Mouse (Mus musculus): ENCODE measurements at regions not wholly inside any gene's neighbourhood (a gene's known extent, or its start where the extent isn't known, plus 50 kb on each side); places are given as distances from the start of the nearest gene placed in this dataset.

DNA sequence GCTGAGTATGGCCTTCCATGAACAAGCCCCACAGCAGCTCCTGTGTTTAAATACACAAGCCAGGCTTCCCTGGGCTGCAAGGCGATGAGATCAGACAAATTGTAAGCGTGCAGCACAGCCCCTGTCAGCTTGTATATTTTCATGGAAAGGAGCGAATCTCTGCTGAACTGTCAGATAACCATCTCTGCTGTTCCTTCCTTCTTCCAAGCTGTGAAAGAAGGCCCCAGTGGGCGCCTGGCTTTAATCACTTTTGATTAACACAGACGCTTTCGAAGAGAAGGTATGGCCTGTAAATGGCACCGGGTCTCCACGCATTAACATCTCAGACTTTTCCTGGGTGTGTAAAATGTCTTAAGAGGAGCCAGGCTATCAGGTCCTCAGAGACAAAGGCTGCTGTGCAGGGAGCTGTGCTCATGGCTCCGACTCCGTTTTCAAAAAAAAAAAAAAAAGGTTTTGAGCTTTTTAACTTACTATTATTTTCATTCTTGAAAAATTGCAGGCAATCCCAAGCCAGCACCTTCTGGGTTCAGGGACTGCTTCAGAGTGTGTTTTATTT is 131.9 kb upstream of the Tmem72 start:
- TF ChIP-seq NANOG (IDR thresholded peaks at IDR 0.05; ENCODE audit: borderline replicate concordance, low read length) (no peak), CTCF (conservative IDR thresholded peaks at IDR 0.05; ENCODE audit: low read length) (no peak), POU5F1 (IDR thresholded peaks at IDR 0.05; ENCODE audit: borderline replicate concordance, low read length) (no peak)

Data from E14TG2a.4 (cell line).